Mouse (Mus musculus) lung, postnatal 0 days (tissue): ENCODE data around the gene Btbd16.

Source experiments
- CTCF ChIP-seq: IDR thresholded peaks from 2 replicates; pipeline ENCODE4 v1.5.1; 2016; ENCODE audit warnings: antibody characterized with exemption, mild to moderate bottlenecking
- EP300 ChIP-seq: IDR thresholded peaks from 2 replicates; pipeline ENCODE4 v1.6.1; 2016; ENCODE audit warnings: antibody characterized with exemption, mild to moderate bottlenecking, control low read depth

DNA sequence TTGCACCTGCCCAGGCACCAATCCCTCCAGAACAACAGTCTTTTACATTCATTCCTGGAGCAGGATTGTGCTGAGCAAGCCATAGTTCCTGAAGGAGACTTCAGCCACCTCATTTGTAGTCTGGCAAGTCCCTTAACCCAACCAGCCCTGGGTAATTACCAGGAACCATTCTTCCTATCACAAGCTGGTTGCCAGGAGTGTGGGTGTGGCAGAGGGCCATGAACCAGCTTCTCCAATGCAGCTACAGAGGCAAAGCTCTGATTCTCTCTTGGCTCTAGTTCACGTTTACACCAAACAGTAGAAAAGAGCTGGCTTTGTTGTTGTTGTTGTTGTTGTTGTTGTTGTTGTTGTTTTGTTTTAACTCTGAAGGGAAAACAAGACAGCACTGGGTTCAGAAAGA is 88.6 kb downstream of the Btbd16 start:
- TF ChIP-seq CTCF, result no peak
- no peak for TF ChIP-seq EP300
